Mouse (Mus musculus): ENCODE data around the gene Sult6b2. TPM values are rescaled to one million over a fixed set of nuclear protein-coding genes. Genes with fewer than 3 reads are reported as not detected.

The Sult6b2 gene
- polyA plus RNA-seq, 2 experiments: not detected

GRCm38 (mm10) chr6:142795655-142796441 lies 8.5 kb downstream of the Sult6b2 start:
- no peak overlapping the region for H3K27ac ChIP-seq
- TF ChIP-seq CTCF (IDR thresholded peaks at IDR 0.05; ENCODE audit: low read depth): no peak
- TF ChIP-seq EP300 (IDR thresholded peaks at IDR 0.05; ENCODE audit: low read depth): no peak
- no peak overlapping the region for H3K9ac ChIP-seq (replicated peaks)
- no peak overlapping the region for H3K4me2 ChIP-seq (ENCODE audit: low read depth)
- WGBS (ENCODE audit: insufficient replicate concordance): 64% methylated on average over 15 of the region's 15 CpGs
- no peaks in the 10 kb centered on the region for H3K9me3 ChIP-seq (ENCODE audit: control insufficient read depth, low read length)
- peaks cover 0 to 10% of the 10 kb centered on the region in 2 experiments; a peak in 2 of 4 replicates for H3K4me1 ChIP-seq (replicated peaks; ENCODE audit: control insufficient read depth in 2 of 2, insufficient read depth in 2 of 2, low read length in 1 of 2)
- ATAC-seq (ENCODE audit: insufficient read depth): no peak
- no peaks in the 10 kb centered on the region for H3K27me3 ChIP-seq (ENCODE audit: control insufficient read depth, insufficient read depth, low read length)
- DNase-seq (ENCODE audit: low read depth in 3 of 3, low spot score in 3 of 3): no peak
- H3K4me3 ChIP-seq (ENCODE audit: insufficient read depth in 1 of 2, low read depth in 2 of 2, low read length in 2 of 2): no peak overlapping the region
- no peaks in the 10 kb centered on the region for H3K36me3 ChIP-seq (replicated peaks; ENCODE audit: control insufficient read depth, insufficient read depth, low read depth)

GRCm38 (mm10) chr6:142795087-142795486 lies 9.2 kb downstream of the Sult6b2 start:
- whole genome bisulfite sequencing (ENCODE audit: insufficient replicate concordance): 81% methylated on average over 9 of the region's 9 CpGs
- no peak overlapping the region for H3K4me2 ChIP-seq (ENCODE audit: low read depth)
- no peak overlapping the region for H3K27ac ChIP-seq
- H3K36me3 ChIP-seq (replicated peaks; ENCODE audit: control insufficient read depth, insufficient read depth, low read depth): no peaks in the 10 kb centered on the region
- peaks cover 0 to 9% of the 10 kb centered on the region in 2 experiments; a peak in 2 of 4 replicates for H3K4me1 ChIP-seq (replicated peaks; ENCODE audit: control insufficient read depth in 2 of 2, insufficient read depth in 2 of 2, low read length in 1 of 2)
- H3K9ac ChIP-seq (replicated peaks): no peak overlapping the region
- H3K9me3 ChIP-seq (ENCODE audit: control insufficient read depth, low read length): no peaks in the 10 kb centered on the region
- TF ChIP-seq CTCF (IDR thresholded peaks at IDR 0.05; ENCODE audit: low read depth) (no peak), EP300 (IDR thresholded peaks at IDR 0.05; ENCODE audit: low read depth) (no peak)
- DNase-seq (ENCODE audit: low read depth in 3 of 3, low spot score in 3 of 3): no peak
- no peaks in the 10 kb centered on the region for H3K27me3 ChIP-seq (ENCODE audit: control insufficient read depth, insufficient read depth, low read length)
- no peak overlapping the region for H3K4me3 ChIP-seq (ENCODE audit: insufficient read depth in 1 of 2, low read depth in 2 of 2, low read length in 2 of 2)
- ATAC-seq (ENCODE audit: insufficient read depth): no peak

- no peak overlapping the region for H3K27ac ChIP-seq
- no peak overlapping the region for H3K4me3 ChIP-seq (ENCODE audit: insufficient read depth in 1 of 2, low read depth in 2 of 2, low read length in 2 of 2)
- no peaks in the 10 kb centered on the region for H3K36me3 ChIP-seq (replicated peaks; ENCODE audit: control insufficient read depth, insufficient read depth, low read depth)
- no peaks in the 10 kb centered on the region for H3K27me3 ChIP-seq (ENCODE audit: control insufficient read depth, insufficient read depth, low read length)
- ATAC-seq (ENCODE audit: insufficient read depth) (no peak), DNase-seq (ENCODE audit: low read depth in 3 of 3, low spot score in 3 of 3) (no peak)
- no peak overlapping the region for H3K9ac ChIP-seq (replicated peaks)
- 0 out of 4 replicates have a peak, but pooled peaks cover 0 to 4% of the 10 kb centered on the region in 2 experiments for H3K4me1 ChIP-seq (replicated peaks; ENCODE audit: control insufficient read depth in 2 of 2, insufficient read depth in 2 of 2, low read length in 1 of 2)
- no peaks in the 10 kb centered on the region for H3K9me3 ChIP-seq (ENCODE audit: control insufficient read depth, low read length)
- TF ChIP-seq EP300 (IDR thresholded peaks at IDR 0.05; ENCODE audit: low read depth) (no peak), CTCF (IDR thresholded peaks at IDR 0.05; ENCODE audit: low read depth) (no peak)
- no peak overlapping the region for H3K4me2 ChIP-seq (ENCODE audit: low read depth)
- WGBS (ENCODE audit: insufficient replicate concordance): 60% methylated on average over 7 of the region's 7 CpGs
Measured at GRCm38 (mm10) chr6:142793468-142793867, 10.8 kb downstream of the Sult6b2 start.

GRCm38 (mm10) chr6:142792241-142792968 lies 11.9 kb downstream of the Sult6b2 start:
- Histone ChIP-seq H3K9ac (replicated peaks) (no peak overlapping the region), H3K4me3 (ENCODE audit: insufficient read depth in 1 of 2, low read depth in 2 of 2, low read length in 2 of 2) (no peak overlapping the region), H3K4me1 (replicated peaks; ENCODE audit: control insufficient read depth in 2 of 2, insufficient read depth in 2 of 2, low read length in 1 of 2) (0 out of 4 replicates have a peak, but pooled peaks cover 0 to 4% of the 10 kb centered on the region in 2 experiments), H3K4me2 (ENCODE audit: low read depth) (no peak overlapping the region), H3K27ac (no peak overlapping the region), H3K36me3 (replicated peaks; ENCODE audit: control insufficient read depth, insufficient read depth, low read depth) (no peaks in the 10 kb centered on the region), H3K27me3 (ENCODE audit: control insufficient read depth, insufficient read depth, low read length) (no peaks in the 10 kb centered on the region), H3K9me3 (ENCODE audit: control insufficient read depth, low read length) (no peaks in the 10 kb centered on the region)
- WGBS (ENCODE audit: insufficient replicate concordance): 18% methylated on average over 13 of the region's 13 CpGs
- DNase-seq (ENCODE audit: low read depth in 3 of 3, low spot score in 3 of 3) (no peak), ATAC-seq (ENCODE audit: insufficient read depth) (no peak)
- TF ChIP-seq EP300 (IDR thresholded peaks at IDR 0.05; ENCODE audit: low read depth) (no peak), CTCF (IDR thresholded peaks at IDR 0.05; ENCODE audit: low read depth) (no peak)

GRCm38 (mm10) chr6:142789736-142790135 lies 14.6 kb downstream of the Sult6b2 start:
- WGBS (ENCODE audit: insufficient replicate concordance): 79% methylated on average over 10 of the region's 10 CpGs
- Histone ChIP-seq H3K27ac (no peak overlapping the region), H3K9ac (replicated peaks) (no peak overlapping the region), H3K4me1 (replicated peaks; ENCODE audit: control insufficient read depth in 2 of 2, insufficient read depth in 2 of 2, low read length in 1 of 2) (0 out of 4 replicates have a peak, but pooled peaks cover 0 to 2% of the 10 kb centered on the region in 2 experiments), H3K4me3 (ENCODE audit: insufficient read depth in 1 of 2, low read depth in 2 of 2, low read length in 2 of 2) (no peak overlapping the region), H3K4me2 (ENCODE audit: low read depth) (no peak overlapping the region), H3K36me3 (replicated peaks; ENCODE audit: control insufficient read depth, insufficient read depth, low read depth) (no peaks in the 10 kb centered on the region), H3K9me3 (ENCODE audit: control insufficient read depth, low read length) (no peaks in the 10 kb centered on the region), H3K27me3 (ENCODE audit: control insufficient read depth, insufficient read depth, low read length) (no peaks in the 10 kb centered on the region)
- no peak for DNase-seq (ENCODE audit: low read depth in 3 of 3, low spot score in 3 of 3)
- ATAC-seq (ENCODE audit: insufficient read depth): no peak
- TF ChIP-seq EP300 (IDR thresholded peaks at IDR 0.05; ENCODE audit: low read depth) (no peak), CTCF (IDR thresholded peaks at IDR 0.05; ENCODE audit: low read depth) (no peak)
